Mouse (Mus musculus) right cerebral cortex, postnatal 36 days (tissue): ENCODE results near the gene Btbd35f25.
"Not testable (repeated sequence)": the region's sequence is repeated elsewhere in the genome, so short reads cannot be mapped to it uniquely, and the experiment has no call there.

ENCODE experiments used
- DNase-seq, 2 experiments: peaks; one replicate each; pipeline ENCODE4 v3.0.0; 2022; ENCODE audit warnings: low spot score in 2 of 2, mixed read lengths in 1 of 2

Btbd35f25 gene

DNA sequence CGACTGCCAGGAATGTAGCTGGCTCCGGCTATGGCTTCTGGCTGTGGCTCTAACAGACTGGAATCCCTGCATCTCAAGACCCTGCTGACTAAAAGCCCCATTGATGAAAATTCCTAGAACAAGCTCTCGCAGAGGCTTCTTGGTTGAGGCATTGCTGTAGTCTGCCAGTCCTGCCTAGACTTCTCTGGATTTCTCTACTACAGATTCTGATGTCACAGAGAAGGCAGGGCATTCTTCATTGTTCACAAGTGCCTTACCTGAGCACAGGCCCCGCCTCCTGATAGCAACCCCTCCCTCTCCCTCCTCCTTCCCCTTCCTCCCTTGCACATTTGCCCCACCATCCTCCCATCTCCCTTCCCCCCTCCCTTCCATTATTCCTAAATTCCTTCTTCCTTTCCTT lies at the start of gene Btbd35f25:
Gene Btbd35f25, minus strand, starts transcription at position 101 of the 400 bp plus-strand sequence.
- DNase-seq, result not testable (repeated sequence)

DNA sequence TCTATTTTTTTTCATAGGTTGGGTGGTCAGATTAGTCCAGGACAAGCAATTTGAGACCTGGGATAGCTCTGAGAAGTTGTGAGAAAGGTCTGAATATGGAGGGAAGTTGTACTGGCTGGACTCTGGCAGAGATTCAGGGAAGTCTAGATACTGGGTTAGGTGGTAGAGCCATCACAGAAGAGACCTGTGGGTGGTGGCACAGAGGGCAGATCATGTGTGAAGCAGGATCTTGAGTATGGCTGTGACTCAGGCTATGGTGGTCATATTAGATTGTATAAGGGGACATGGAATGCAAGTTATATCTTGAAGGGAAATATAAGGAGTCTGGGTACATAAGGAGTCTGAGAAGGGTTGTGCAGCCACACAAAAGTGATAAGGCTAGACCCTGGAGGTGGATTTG lies 49.3 kb upstream of the Btbd35f25 start:
- DNase-seq, result no peak

DNA sequence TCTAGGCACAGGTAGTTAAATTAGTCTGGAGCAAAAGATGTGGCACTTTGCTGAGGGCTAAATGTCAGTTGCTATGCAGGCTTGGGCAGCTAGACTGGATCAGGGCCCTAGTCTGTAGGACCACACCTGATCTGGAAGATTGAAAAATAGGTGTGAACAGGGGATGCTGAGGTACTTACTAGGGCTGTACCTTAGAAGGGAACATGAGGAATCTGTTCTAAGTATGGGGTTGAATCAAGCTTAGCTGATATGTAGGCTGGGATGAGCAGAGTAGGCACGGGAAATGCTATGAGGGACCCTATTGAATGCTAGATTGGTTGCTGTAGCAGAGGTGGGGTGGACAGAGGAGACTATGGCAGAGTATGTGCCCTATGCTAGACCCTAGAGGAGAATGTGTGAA lies 47.0 kb upstream of the Btbd35f25 start:
- no peak for DNase-seq

DNA sequence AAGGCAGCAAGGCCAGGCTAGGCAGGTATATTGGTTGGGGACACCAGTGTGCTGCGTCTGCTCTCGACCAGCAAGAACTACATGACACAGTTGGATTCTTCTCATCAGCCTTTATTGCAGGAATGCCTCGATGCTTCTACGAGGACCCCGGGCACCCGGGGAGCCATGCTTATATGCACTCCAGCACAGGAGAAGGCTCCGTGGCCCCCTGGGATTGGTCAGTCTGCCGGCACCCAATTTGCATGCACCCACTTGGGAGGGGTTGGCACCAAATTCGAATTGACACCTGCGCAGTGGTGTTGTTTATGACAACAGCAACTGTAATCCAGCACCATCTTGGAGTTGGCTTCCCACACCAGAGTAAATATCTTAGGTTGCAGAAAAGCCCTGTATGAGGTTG lies 28.1 kb upstream of the Btbd35f25 start:
- DNase-seq, result no peak

DNA sequence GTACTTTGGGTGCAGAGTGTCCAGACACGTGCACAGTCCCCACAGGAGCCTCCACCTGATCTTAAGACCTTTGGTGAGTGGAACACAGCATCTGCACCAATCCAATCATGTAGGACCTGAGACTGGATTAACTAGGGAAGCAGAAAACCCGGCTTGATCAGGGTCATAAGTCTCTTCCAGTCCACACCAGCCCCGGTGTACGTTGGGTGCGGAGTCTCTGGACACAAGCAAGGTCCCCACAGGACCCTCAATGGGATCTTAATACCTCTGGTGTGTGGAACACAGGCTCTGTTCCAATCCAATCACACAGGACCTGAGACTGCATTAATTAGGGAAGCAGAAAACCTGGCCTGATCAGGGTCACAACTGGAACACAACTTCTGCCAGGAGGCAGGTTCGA lies 20.0 kb upstream of the Btbd35f25 start:
- DNase-seq, result no peak
